Mouse (Mus musculus) left cerebral cortex, postnatal 14 days (tissue): ENCODE measurements around the gene Prim1. TPM values are rescaled to one million over a fixed set of nuclear protein-coding genes. Genes with fewer than 3 reads are reported as not detected.
"Not testable (repeated sequence)": the region's sequence is repeated elsewhere in the genome, so short reads cannot be mapped to it uniquely, and the experiment has no call there.

Source experiments
- DNase-seq, 2 experiments: peaks; one replicate each; pipeline ENCODE4 v3.0.0; 2021 to 2022; ENCODE audit warnings: low spot score in 2 of 2, mixed read lengths in 1 of 2
- intact Hi-C: fragments of 180-260 bp; cut with DNase I; formaldehyde crosslinking; loops from one replicate; pipeline ENCODE4 v1.15.1; 2025
- total RNA-seq, 2 experiments: library from RNA; stranded (reverse); gene quantifications; 2 replicates each; pipeline ENCODE4 v1.2.3; 2021

Prim1 gene
- total RNA-seq, 2 experiments from 2014 or later: 6.4 to 7.2 TPM

- intact Hi-C loops: no loop called here
- DNase-seq: no peak
Measured at GRCm38 (mm10) chr10:128062221-128062989, 47.4 kb downstream of the Prim1 start.

GRCm38 (mm10) chr10:128066072-128066471 lies 51.1 kb downstream of the Prim1 start:
- no peak for DNase-seq
- intact Hi-C loops: no loop called here

DNA sequence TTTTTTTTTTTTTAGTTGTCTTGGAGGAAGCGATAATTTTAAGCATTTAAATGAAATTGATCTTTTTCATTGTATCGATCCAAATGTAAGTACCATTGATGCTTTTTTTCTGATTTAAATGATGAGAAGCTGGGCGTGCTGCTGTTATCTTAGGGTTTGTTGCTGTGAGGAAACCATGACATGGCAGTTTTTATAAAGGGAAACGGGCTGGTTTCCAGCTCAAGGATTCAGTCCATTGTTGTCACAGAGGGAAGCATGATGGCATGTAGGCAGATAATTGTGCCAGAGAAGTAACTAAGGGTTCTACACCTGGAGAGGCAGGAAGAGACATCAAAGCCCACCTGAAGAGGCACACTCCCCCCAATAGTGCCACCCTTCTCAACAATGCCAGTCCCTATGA lies 54.2 kb downstream of the Prim1 start:
- DNase-seq: no peak
- intact Hi-C loops: no loop called here

DNA sequence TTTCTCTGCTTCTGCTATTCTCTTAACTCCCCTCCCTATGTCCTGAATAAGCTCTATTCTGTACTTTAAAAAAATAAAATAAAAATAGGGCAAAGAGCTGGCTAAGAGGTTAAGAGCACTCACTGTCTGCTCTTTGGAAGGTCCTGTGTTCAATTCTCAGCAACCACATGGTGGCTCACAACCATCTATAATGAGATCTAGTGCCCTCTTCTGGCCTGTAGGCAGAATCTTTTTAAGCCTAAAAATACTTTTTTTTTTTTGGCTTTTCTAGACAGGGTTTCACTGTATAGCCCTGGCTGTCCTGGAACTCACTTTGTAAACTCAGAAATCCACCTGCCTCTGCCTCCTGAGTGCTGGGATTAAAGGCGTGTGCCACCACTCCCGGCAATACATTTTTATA lies 55.5 kb downstream of the Prim1 start:
- DNase-seq, intact Hi-C loops: not testable (repeated sequence)

GRCm38 (mm10) chr10:128078269-128078668 lies 63.3 kb downstream of the Prim1 start:
- DNase-seq, intact Hi-C loops: not testable (repeated sequence)

Other genes starting within 250 kb of the Prim1 start
- gene Rdh9, start 238.8 kb upstream of the Prim1 start, total RNA-seq: under 1 TPM; 0.87 to 0.94 TPM
- gene Rdh16, start 214.0 kb upstream of the Prim1 start, total RNA-seq: not detected
- not detected for gene Rdh19, start 165.2 kb upstream of the Prim1 start, total RNA-seq
- gene Rdh16f2, start 148.7 kb upstream of the Prim1 start, total RNA-seq: not detected
- not detected for gene Rdh7, start 126.4 kb upstream of the Prim1 start, total RNA-seq
- not detected for gene Sdr9c7, start 116.7 kb upstream of the Prim1 start, total RNA-seq
- gene Hsd17b6, start 7.6 kb upstream of the Prim1 start, total RNA-seq: not detected
- 100 to 1,000 TPM; 306 to 320 TPM for gene Naca, start 20.4 kb downstream of the Prim1 start, total RNA-seq
- gene Ptges3, start 43.8 kb downstream of the Prim1 start, total RNA-seq: 100 to 1,000 TPM; 131 to 134 TPM
- gene Atp5b, start 68.1 kb downstream of the Prim1 start, total RNA-seq: 1,000 to 10,000 TPM; 1,697 to 1,804 TPM
- 10 to 100 TPM; 30.6 to 32.4 TPM for gene Baz2a, start 76.4 kb downstream of the Prim1 start, total RNA-seq
- gene Rbms2, start 165.1 kb downstream of the Prim1 start, total RNA-seq: 10 to 100 TPM in 1 of 2 experiments, 1 to 10 TPM in 1; 9.2 to 10.8 TPM
- gene Gls2, start 179.3 kb downstream of the Prim1 start, total RNA-seq: 10 to 100 TPM; 21.3 to 22.6 TPM
- 10 to 100 TPM; 10.7 to 11.3 TPM for gene Spryd4, start 196.6 kb downstream of the Prim1 start, total RNA-seq
- gene Mip, start 210.7 kb downstream of the Prim1 start, total RNA-seq: not detected
- 1 to 10 TPM; 7.2 to 9.9 TPM for gene Timeless, start 216.9 kb downstream of the Prim1 start, total RNA-seq
- gene Apon, start 238.9 kb downstream of the Prim1 start, total RNA-seq: not detected